Mouse (Mus musculus): ENCODE measurements around the gene Tnrc6a. TPM values are rescaled to one million over a fixed set of nuclear protein-coding genes. Genes with fewer than 3 reads are reported as not detected.

Tnrc6a gene
- polyA plus RNA-seq, 1 experiment: 15.8 TPM

GRCm38 (mm10) chr7:123181787-123182701 is 58.4 kb downstream of the Tnrc6a start:
- Histone ChIP-seq H3K36me3 (ENCODE audit: control insufficient read depth, insufficient read depth) (peaks cover 97% of the 10 kb centered on the region), H3K79me2 (ENCODE audit: control insufficient read depth, insufficient read depth) (no peaks in the 10 kb centered on the region)
- TF ChIP-seq CEBPB (IDR thresholded peaks at IDR 0.05; ENCODE audit: low read depth) (no peak), CTCF (IDR thresholded peaks at IDR 0.05; ENCODE audit: control insufficient read depth, insufficient read depth, insufficient read length) (no peak)

GRCm38 (mm10) chr7:123184891-123185290 is 61.2 kb downstream of the Tnrc6a start:
- TF ChIP-seq FOSL1 (IDR thresholded peaks at IDR 0.05; ENCODE audit: insufficient read depth, low read length, poor library complexity, severe bottlenecking) (no peak), USF1 (IDR thresholded peaks at IDR 0.05; ENCODE audit: low read depth) (no peak), MYOG (IDR thresholded peaks at IDR 0.05; ENCODE audit: control insufficient read depth, extremely low read depth, insufficient read length) (no peak), MYOD1 (IDR thresholded peaks at IDR 0.05; ENCODE audit: control insufficient read depth, insufficient read length, low read depth) (no peak), CEBPB (IDR thresholded peaks at IDR 0.05; ENCODE audit: low read depth) (no peak), CTCF (IDR thresholded peaks at IDR 0.05; ENCODE audit: control insufficient read depth, insufficient read depth, insufficient read length) (no peak), MAX (IDR thresholded peaks at IDR 0.05) (no peak)
- no peak overlapping the region for H3K4me3 ChIP-seq (ENCODE audit: insufficient read depth, poor library complexity, severe bottlenecking)
- H3K27me3 ChIP-seq (ENCODE audit: control insufficient read depth, insufficient read depth, insufficient read length): no peaks in the 10 kb centered on the region
- no peaks in the 10 kb centered on the region for H3K79me2 ChIP-seq (ENCODE audit: control insufficient read depth, insufficient read depth)
- no peaks in the 10 kb centered on the region for H3K79me3 ChIP-seq (ENCODE audit: low read depth)
- H3K36me3 ChIP-seq (ENCODE audit: control insufficient read depth, insufficient read depth): peaks cover 98% of the 10 kb centered on the region
- H3ac ChIP-seq (ENCODE audit: control insufficient read depth, insufficient read length, low read depth): no peak overlapping the region

More at GRCm38 (mm10) chr7:123181787-123182701, 58.4 kb downstream of the Tnrc6a start:
- H3K27me3 ChIP-seq (ENCODE audit: control insufficient read depth, insufficient read depth, insufficient read length): no peaks in the 10 kb centered on the region
- H3K4me3 ChIP-seq (ENCODE audit: insufficient read depth, poor library complexity, severe bottlenecking): no peak overlapping the region
- H3ac ChIP-seq (ENCODE audit: control insufficient read depth, insufficient read length, low read depth): no peak overlapping the region
- H3K79me3 ChIP-seq (ENCODE audit: low read depth): no peaks in the 10 kb centered on the region

- no peaks in the 10 kb centered on the region for H3K79me2 ChIP-seq (ENCODE audit: control insufficient read depth, insufficient read depth)
- no peak for TF ChIP-seq CEBPB (IDR thresholded peaks at IDR 0.05; ENCODE audit: low read depth)
- no peak for TF ChIP-seq USF1 (IDR thresholded peaks at IDR 0.05; ENCODE audit: low read depth)
- TF ChIP-seq MYOG (IDR thresholded peaks at IDR 0.05; ENCODE audit: control insufficient read depth, extremely low read depth, insufficient read length): no peak
- no peak for TF ChIP-seq MYOD1 (IDR thresholded peaks at IDR 0.05; ENCODE audit: control insufficient read depth, insufficient read length, low read depth)
- no peak for TF ChIP-seq FOSL1 (IDR thresholded peaks at IDR 0.05; ENCODE audit: insufficient read depth, low read length, poor library complexity, severe bottlenecking)
- no peak for TF ChIP-seq CTCF (IDR thresholded peaks at IDR 0.05; ENCODE audit: control insufficient read depth, insufficient read depth, insufficient read length)
- no peak for TF ChIP-seq MAX (IDR thresholded peaks at IDR 0.05)
- H3K36me3 ChIP-seq (ENCODE audit: control insufficient read depth, insufficient read depth): peaks cover 92% of the 10 kb centered on the region
- H3K4me3 ChIP-seq (ENCODE audit: insufficient read depth, poor library complexity, severe bottlenecking): no peak overlapping the region
- no peaks in the 10 kb centered on the region for H3K79me3 ChIP-seq (ENCODE audit: low read depth)
- no peak overlapping the region for H3ac ChIP-seq (ENCODE audit: control insufficient read depth, insufficient read length, low read depth)
- no peaks in the 10 kb centered on the region for H3K27me3 ChIP-seq (ENCODE audit: control insufficient read depth, insufficient read depth, insufficient read length)
Observed at GRCm38 (mm10) chr7:123186463-123186862, 62.8 kb downstream of the Tnrc6a start.

GRCm38 (mm10) chr7:123187246-123187645 is 63.6 kb downstream of the Tnrc6a start:
- TF ChIP-seq USF1 (IDR thresholded peaks at IDR 0.05; ENCODE audit: low read depth) (no peak), CTCF (IDR thresholded peaks at IDR 0.05; ENCODE audit: control insufficient read depth, insufficient read depth, insufficient read length) (no peak), MAX (IDR thresholded peaks at IDR 0.05) (no peak), FOSL1 (IDR thresholded peaks at IDR 0.05; ENCODE audit: insufficient read depth, low read length, poor library complexity, severe bottlenecking) (no peak), MYOD1 (IDR thresholded peaks at IDR 0.05; ENCODE audit: control insufficient read depth, insufficient read length, low read depth) (no peak), MYOG (IDR thresholded peaks at IDR 0.05; ENCODE audit: control insufficient read depth, extremely low read depth, insufficient read length) (no peak), CEBPB (IDR thresholded peaks at IDR 0.05; ENCODE audit: low read depth) (no peak)
- H3K4me3 ChIP-seq (ENCODE audit: insufficient read depth, poor library complexity, severe bottlenecking): no peak overlapping the region
- H3K36me3 ChIP-seq (ENCODE audit: control insufficient read depth, insufficient read depth): peaks cover 92% of the 10 kb centered on the region
- H3K27me3 ChIP-seq (ENCODE audit: control insufficient read depth, insufficient read depth, insufficient read length): no peaks in the 10 kb centered on the region
- H3K79me2 ChIP-seq (ENCODE audit: control insufficient read depth, insufficient read depth): no peaks in the 10 kb centered on the region
- H3K79me3 ChIP-seq (ENCODE audit: low read depth): no peaks in the 10 kb centered on the region
- H3ac ChIP-seq (ENCODE audit: control insufficient read depth, insufficient read length, low read depth): no peak overlapping the region

- Histone ChIP-seq H3K4me3 (ENCODE audit: insufficient read depth, poor library complexity, severe bottlenecking) (no peak overlapping the region), H3K36me3 (ENCODE audit: control insufficient read depth, insufficient read depth) (peaks cover 91% of the 10 kb centered on the region), H3K79me2 (ENCODE audit: control insufficient read depth, insufficient read depth) (no peaks in the 10 kb centered on the region), H3ac (ENCODE audit: control insufficient read depth, insufficient read length, low read depth) (no peak overlapping the region), H3K79me3 (ENCODE audit: low read depth) (no peaks in the 10 kb centered on the region), H3K27me3 (ENCODE audit: control insufficient read depth, insufficient read depth, insufficient read length) (no peaks in the 10 kb centered on the region)
- TF ChIP-seq MAX (IDR thresholded peaks at IDR 0.05) (no peak), USF1 (IDR thresholded peaks at IDR 0.05; ENCODE audit: low read depth) (no peak), MYOG (IDR thresholded peaks at IDR 0.05; ENCODE audit: control insufficient read depth, extremely low read depth, insufficient read length) (no peak), MYOD1 (IDR thresholded peaks at IDR 0.05; ENCODE audit: control insufficient read depth, insufficient read length, low read depth) (no peak), FOSL1 (IDR thresholded peaks at IDR 0.05; ENCODE audit: insufficient read depth, low read length, poor library complexity, severe bottlenecking) (no peak), CEBPB (IDR thresholded peaks at IDR 0.05; ENCODE audit: low read depth) (no peak), CTCF (IDR thresholded peaks at IDR 0.05; ENCODE audit: control insufficient read depth, insufficient read depth, insufficient read length) (no peak)
Observed at GRCm38 (mm10) chr7:123188462-123188861, 64.8 kb downstream of the Tnrc6a start.

Data from C2C12 (cell line).